Mouse (Mus musculus) embryonic facial prominence, embryonic 15.5 days (tissue): ENCODE measurements around the gene E030025P04Rik. TPM values are rescaled to one million over a fixed set of nuclear protein-coding genes. Genes with fewer than 3 reads are reported as not detected.

Experiments
- ATAC-seq: fragments of 200-750 bp; cut with Nextera tagmentation; 2 replicates; pipeline ENCODE4 v1.8.0; 2017; ENCODE audit warnings: low read depth, moderate TSS enrichment; ENCODE audit not compliant: insufficient number of reproducible peaks, low FRiP score, low TSS enrichment
- H3K27ac ChIP-seq: fragments of 300-500 bp; sonication (generic); replicated peaks from 2 replicates; pipeline ENCODE4 v1.5.1; 2015; ENCODE audit warnings: mild to moderate bottlenecking, inconsistent platforms
- H3K27me3 ChIP-seq: fragments of 300-500 bp; sonication (generic); 2 replicates; pipeline ENCODE4 v1.6.1; 2015; ENCODE audit warnings: inconsistent platforms
- H3K36me3 ChIP-seq: fragments of 300-500 bp; sonication (generic); 2 replicates; pipeline ENCODE4 v1.6.1; 2015; ENCODE audit warnings: mild to moderate bottlenecking, inconsistent platforms
- H3K4me1 ChIP-seq: fragments of 300-500 bp; sonication (generic); 2 replicates; pipeline ENCODE4 v1.6.1; 2015; ENCODE audit warnings: inconsistent platforms
- H3K4me2 ChIP-seq: fragments of 300-500 bp; sonication (generic); replicated peaks from 2 replicates; pipeline ENCODE4 v1.6.1; 2015; ENCODE audit warnings: mild to moderate bottlenecking, inconsistent platforms
- H3K4me3 ChIP-seq: fragments of 300-500 bp; sonication (generic); replicated peaks from 2 replicates; pipeline ENCODE4 v1.5.1; 2015; ENCODE audit warnings: mild to moderate bottlenecking, inconsistent platforms
- H3K9ac ChIP-seq: fragments of 300-500 bp; sonication (generic); 2 replicates; pipeline ENCODE4 v1.6.1; 2015; ENCODE audit warnings: inconsistent platforms
- H3K9me3 ChIP-seq: fragments of 300-500 bp; sonication (generic); replicated peaks from 2 replicates; pipeline ENCODE4 v1.6.1; 2016; ENCODE audit warnings: inconsistent platforms
- WGBS: fragments of 180-500 bp; shearing (Covaris S2); methylation state at CpG from one replicate; pipeline ENCODE4 v1.1.7; 2015; 5-methylcytosine and 5-hydroxymethylcytosine counted together
- polyA plus RNA-seq: library from polyadenylated mRNA; unstranded; fragments of >200 nt; fragmentation: Nextera tagmentation; extraction: Ambion mirVana; gene quantifications from 2 replicates; pipeline ENCODE4 v1.2.1, GENCODE M21; 2015

The E030025P04Rik gene
- not detected in 2 replicates for polyA plus RNA-seq

- 0 out of 2 replicates have a peak, but pooled peaks have one; percentile 39 for ATAC-seq
- no peaks in the 10 kb centered on the region for H3K9me3 ChIP-seq
- WGBS, result 61% methylated on average over 4 of the region's 4 CpGs
- no peak within 1 kb of the TSS for H3K4me3 ChIP-seq
- no peaks in the 10 kb centered on the region for H3K27me3 ChIP-seq
- no peaks in the 10 kb centered on the region for H3K4me1 ChIP-seq
- no peak within 1 kb of the TSS for H3K4me2 ChIP-seq
- H3K9ac ChIP-seq, result no peak within 1 kb of the TSS
- H3K36me3 ChIP-seq, result no peaks in the 10 kb centered on the region
- no peak within 1 kb of the TSS for H3K27ac ChIP-seq
Measured at GRCm38 (mm10) chr11:109144236-109144635, at the start of gene E030025P04Rik. TSS of gene E030025P04Rik (minus strand) at chr11:109144369.

DNA sequence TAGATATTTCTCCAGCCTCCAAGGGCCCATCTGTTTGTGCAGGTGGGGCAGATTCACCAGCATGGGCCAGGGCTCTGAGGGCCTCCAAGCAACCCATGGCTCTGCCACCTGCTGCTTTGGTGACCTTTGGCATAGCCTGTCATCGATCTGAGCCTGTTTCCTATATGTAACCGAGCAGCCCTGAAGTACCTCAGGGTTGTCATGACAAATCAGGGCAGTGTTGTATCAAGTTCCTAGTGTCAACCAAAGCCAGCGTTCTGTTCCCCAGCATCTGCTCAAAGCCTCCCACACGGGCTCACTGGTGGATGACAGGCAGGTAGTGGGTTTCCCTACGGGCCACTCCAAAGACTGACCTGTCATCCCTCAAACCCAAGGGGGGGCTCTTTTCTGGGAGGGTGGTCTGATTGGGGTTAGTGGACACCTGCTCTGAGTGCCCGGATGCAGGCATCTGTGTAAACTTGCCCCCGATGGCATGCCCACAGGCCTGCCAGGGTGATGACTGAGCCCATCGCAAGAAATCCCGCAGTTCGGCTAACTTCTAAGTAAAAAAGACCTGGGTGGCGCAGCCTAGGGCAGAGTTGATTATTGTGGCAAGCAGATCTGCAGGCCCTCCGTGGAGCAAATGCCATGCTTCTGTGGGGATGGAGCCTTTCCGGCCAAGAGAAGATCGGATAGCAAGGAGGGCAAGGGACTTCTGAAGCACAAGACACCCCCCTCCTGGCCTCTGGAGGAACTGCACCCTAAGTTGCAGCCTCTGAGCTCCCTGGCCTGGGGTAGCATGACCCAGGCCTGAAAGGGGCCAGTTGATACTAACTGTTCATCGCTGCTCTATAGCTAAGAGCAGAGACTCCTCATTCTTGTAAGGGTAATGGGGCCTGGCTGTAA is 48.7 kb upstream of the E030025P04Rik start:
- H3K4me1 ChIP-seq, result peaks cover 4% of the 10 kb centered on the region
- WGBS, result 33% methylated on average over 15 of the region's 15 CpGs
- H3K27ac ChIP-seq, result no peak overlapping the region
- H3K9ac ChIP-seq, result no peak overlapping the region
- no peak overlapping the region for H3K4me3 ChIP-seq
- H3K9me3 ChIP-seq, result no peaks in the 10 kb centered on the region
- peak; percentile 63; the same call in 1 of the 2 replicates for ATAC-seq
- H3K27me3 ChIP-seq, result no peaks in the 10 kb centered on the region
- H3K36me3 ChIP-seq, result no peaks in the 10 kb centered on the region
- H3K4me2 ChIP-seq, result peak overlapping the region; percentile 31

DNA sequence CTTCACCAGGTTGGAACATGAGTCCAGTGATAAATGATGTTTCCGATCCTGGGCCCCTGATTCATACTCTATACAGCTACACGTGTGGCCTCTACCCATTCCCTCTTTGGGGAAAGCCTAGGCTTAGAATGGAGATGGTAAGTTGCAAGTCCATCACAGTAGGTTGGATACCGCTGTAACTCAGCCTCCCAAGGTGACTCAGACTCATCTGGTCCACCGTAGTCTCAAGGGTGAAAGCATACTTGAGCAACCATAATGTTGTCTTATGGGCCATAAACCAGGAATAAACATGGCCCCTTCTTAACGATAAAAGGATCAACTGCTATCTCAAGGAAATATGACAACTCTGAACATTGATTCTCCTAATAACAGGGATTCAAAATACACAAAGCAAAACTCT is 44.1 kb upstream of the E030025P04Rik start:
- no peak overlapping the region for H3K27ac ChIP-seq
- H3K4me1 ChIP-seq, result peaks cover 4% of the 10 kb centered on the region
- H3K4me3 ChIP-seq, result no peak overlapping the region
- H3K36me3 ChIP-seq, result no peaks in the 10 kb centered on the region
- H3K9ac ChIP-seq, result no peak overlapping the region
- no peak overlapping the region for H3K4me2 ChIP-seq
- H3K9me3 ChIP-seq, result no peaks in the 10 kb centered on the region
- ATAC-seq, result no peak
- 91% methylated on average over 5 of the region's 5 CpGs for WGBS
- no peaks in the 10 kb centered on the region for H3K27me3 ChIP-seq

- H3K36me3 ChIP-seq, result no peaks in the 10 kb centered on the region
- no peak overlapping the region for H3K4me3 ChIP-seq
- no peak for ATAC-seq
- 80% methylated on average over 6 of the region's 6 CpGs for WGBS
- no peak overlapping the region for H3K27ac ChIP-seq
- H3K9ac ChIP-seq, result no peak overlapping the region
- H3K9me3 ChIP-seq, result no peaks in the 10 kb centered on the region
- H3K27me3 ChIP-seq, result no peaks in the 10 kb centered on the region
- no peak overlapping the region for H3K4me2 ChIP-seq
- peaks cover under 1% of the 10 kb centered on the region; the same call in 1 of the 2 replicates for H3K4me1 ChIP-seq
Measured at GRCm38 (mm10) chr11:109187631-109188184, 43.5 kb upstream of the E030025P04Rik start.

DNA sequence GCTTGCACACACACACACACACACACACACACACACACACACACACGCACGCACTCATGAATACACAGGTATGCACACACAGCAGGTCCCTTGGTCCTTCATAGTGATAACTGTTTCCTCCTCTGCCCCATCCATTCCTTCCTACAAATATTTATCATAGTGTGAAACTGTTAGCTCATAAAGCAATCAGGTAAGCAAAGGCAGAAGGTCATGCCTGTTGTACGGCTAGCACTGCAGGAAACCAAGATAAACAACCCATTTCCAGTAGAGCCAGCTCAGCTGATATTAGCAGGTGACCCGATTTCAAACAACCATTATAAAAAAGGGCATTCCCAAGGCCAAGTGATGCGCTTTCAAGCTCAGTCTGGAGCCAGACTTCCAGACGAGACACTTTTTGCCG is 36.9 kb upstream of the E030025P04Rik start:
- Histone ChIP-seq H3K4me1 (peaks cover 8% of the 10 kb centered on the region; the same call in 1 of the 2 replicates), H3K27me3 (no peaks in the 10 kb centered on the region), H3K36me3 (no peaks in the 10 kb centered on the region), H3K27ac (no peak overlapping the region), H3K4me2 (no peak overlapping the region), H3K9ac (no peak overlapping the region), H3K4me3 (no peak overlapping the region), H3K9me3 (no peaks in the 10 kb centered on the region)
- WGBS, result 65% methylated on average over 7 of the region's 7 CpGs
- no peak for ATAC-seq

- no peak for ATAC-seq
- Histone ChIP-seq H3K27ac (no peak overlapping the region), H3K9ac (no peak overlapping the region), H3K36me3 (no peaks in the 10 kb centered on the region), H3K9me3 (no peaks in the 10 kb centered on the region), H3K4me3 (no peak overlapping the region), H3K27me3 (no peaks in the 10 kb centered on the region), H3K4me1 (peaks cover 8% of the 10 kb centered on the region; the same call in 1 of the 2 replicates), H3K4me2 (no peak overlapping the region)
- 93% methylated on average over 11 of the region's 11 CpGs for WGBS
Measured at GRCm38 (mm10) chr11:109180290-109180689, 36.1 kb upstream of the E030025P04Rik start.

- peaks cover 8% of the 10 kb centered on the region; the same call in 1 of the 2 replicates for H3K4me1 ChIP-seq
- H3K9ac ChIP-seq, result no peak overlapping the region
- H3K27ac ChIP-seq, result no peak overlapping the region
- WGBS, result 54% methylated on average over 8 of the region's 8 CpGs
- H3K9me3 ChIP-seq, result no peaks in the 10 kb centered on the region
- H3K4me3 ChIP-seq, result no peak overlapping the region
- no peak for ATAC-seq
- no peaks in the 10 kb centered on the region for H3K36me3 ChIP-seq
- no peaks in the 10 kb centered on the region for H3K27me3 ChIP-seq
- no peak overlapping the region for H3K4me2 ChIP-seq
Measured at GRCm38 (mm10) chr11:109178788-109179518, 34.8 kb upstream of the E030025P04Rik start.

- no peak overlapping the region for H3K4me2 ChIP-seq
- no peak overlapping the region for H3K27ac ChIP-seq
- no peak; the same call in 1 of the 2 replicates for ATAC-seq
- H3K9me3 ChIP-seq, result 0 out of 2 replicates have a peak, but pooled peaks cover 4% of the 10 kb centered on the region
- peaks cover 5% of the 10 kb centered on the region; the same call in 1 of the 2 replicates for H3K4me1 ChIP-seq
- H3K27me3 ChIP-seq, result no peaks in the 10 kb centered on the region
- no peak overlapping the region for H3K9ac ChIP-seq
- H3K36me3 ChIP-seq, result no peaks in the 10 kb centered on the region
- WGBS, result 67% methylated on average over 8 of the region's 8 CpGs
- H3K4me3 ChIP-seq, result no peak overlapping the region
Measured at GRCm38 (mm10) chr11:109175376-109175969, 31.3 kb upstream of the E030025P04Rik start.

DNA sequence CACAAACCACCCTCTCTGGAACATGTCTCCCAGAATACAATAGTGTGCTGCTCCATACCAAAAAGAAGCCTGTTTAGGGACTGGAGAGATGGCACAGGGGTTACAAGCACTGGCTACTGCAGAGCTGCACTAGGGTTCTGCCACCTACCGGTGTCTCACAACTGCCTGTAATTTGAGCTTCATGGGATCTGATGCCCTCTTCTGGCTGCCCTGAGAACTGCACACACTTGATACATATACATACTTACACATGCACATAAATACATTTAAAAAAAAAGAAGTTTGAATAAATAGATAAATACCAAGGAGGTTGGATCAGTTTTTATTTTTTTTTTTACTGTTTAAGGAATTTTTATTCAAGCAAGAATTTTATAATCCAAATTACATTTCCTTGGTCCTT is 28.1 kb upstream of the E030025P04Rik start:
- H3K4me2 ChIP-seq, result no peak overlapping the region
- 89% methylated on average over 1 of the region's 1 CpGs for WGBS
- no peak overlapping the region for H3K27ac ChIP-seq
- no peaks in the 10 kb centered on the region for H3K27me3 ChIP-seq
- H3K9me3 ChIP-seq, result 0 out of 2 replicates have a peak, but pooled peaks cover 4% of the 10 kb centered on the region
- no peak overlapping the region for H3K9ac ChIP-seq
- ATAC-seq, result no peak
- H3K36me3 ChIP-seq, result no peaks in the 10 kb centered on the region
- peaks cover 17% of the 10 kb centered on the region for H3K4me1 ChIP-seq
- no peak overlapping the region for H3K4me3 ChIP-seq

DNA sequence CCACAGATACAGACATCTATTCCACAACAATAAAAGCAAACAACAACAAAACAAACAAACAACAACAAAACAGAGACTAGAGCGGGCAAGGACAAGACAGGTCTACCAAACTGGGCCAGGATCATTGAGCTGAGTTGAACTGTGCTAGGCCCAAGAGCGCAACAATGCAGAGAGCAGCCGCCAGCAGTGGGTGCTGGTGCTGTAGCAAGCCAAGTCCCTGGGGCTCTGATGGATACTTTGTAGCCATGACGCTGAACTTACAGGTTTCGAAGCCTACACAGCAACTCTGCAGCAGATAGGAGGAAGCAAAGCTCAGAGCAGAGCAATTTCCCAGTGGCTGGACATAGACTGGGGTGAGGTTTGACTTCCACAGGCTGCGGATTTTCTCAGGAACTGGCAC is 26.6 kb upstream of the E030025P04Rik start:
- no peak overlapping the region for H3K9ac ChIP-seq
- no peaks in the 10 kb centered on the region for H3K36me3 ChIP-seq
- no peak overlapping the region for H3K4me3 ChIP-seq
- H3K27ac ChIP-seq, result no peak overlapping the region
- H3K9me3 ChIP-seq, result 0 out of 2 replicates have a peak, but pooled peaks cover 4% of the 10 kb centered on the region
- no peaks in the 10 kb centered on the region for H3K27me3 ChIP-seq
- H3K4me2 ChIP-seq, result no peak overlapping the region
- ATAC-seq, result no peak
- WGBS, result 93% methylated on average over 6 of the region's 6 CpGs
- H3K4me1 ChIP-seq, result peaks cover 17% of the 10 kb centered on the region

GRCm38 (mm10) chr11:109157694-109158093 is 13.5 kb upstream of the E030025P04Rik start:
- H3K9me3 ChIP-seq, result no peaks in the 10 kb centered on the region
- WGBS, result 41% methylated on average over 5 of the region's 5 CpGs
- no peaks in the 10 kb centered on the region for H3K36me3 ChIP-seq
- H3K27ac ChIP-seq, result no peak overlapping the region
- ATAC-seq, result peak; percentile 70
- no peak overlapping the region for H3K4me2 ChIP-seq
- H3K27me3 ChIP-seq, result no peaks in the 10 kb centered on the region
- no peak overlapping the region for H3K4me3 ChIP-seq
- no peaks in the 10 kb centered on the region for H3K4me1 ChIP-seq
- H3K9ac ChIP-seq, result no peak overlapping the region
